Mouse (Mus musculus): ENCODE measurements around the gene Card14. TPM values are rescaled to one million over a fixed set of nuclear protein-coding genes. Genes with fewer than 3 reads are reported as not detected.
"Not testable (repeated sequence)": the region's sequence is repeated elsewhere in the genome, so short reads cannot be mapped to it uniquely, and the experiment has no call there.

Card14 gene
- total and polyA plus RNA-seq, 3 experiments, result 0.11 to 0.33 TPM; not detected in 1

DNA sequence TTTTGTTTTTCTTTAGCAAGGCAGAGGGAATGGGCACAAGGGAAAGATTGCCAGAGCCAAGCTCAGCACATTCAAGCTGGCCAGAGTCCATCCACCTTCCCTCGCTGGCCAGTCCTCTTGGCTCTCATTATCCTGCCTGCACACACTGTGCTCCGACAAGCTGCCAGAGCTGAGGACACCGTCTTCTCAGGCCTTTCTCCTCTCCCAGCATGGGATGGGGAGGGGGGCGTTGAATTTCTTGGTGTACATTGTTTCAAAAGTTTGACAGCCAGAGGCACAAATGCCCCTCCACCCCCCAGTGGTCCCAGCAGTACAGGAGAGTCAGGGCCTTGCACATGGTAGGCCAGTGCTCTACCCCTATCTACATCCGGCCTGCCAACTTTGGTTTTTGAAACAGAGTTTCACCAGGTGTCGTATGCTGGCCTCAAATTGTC lies 40.3 kb upstream of the Card14 start:
- peak overlapping the region; percentile 90 for H3K27ac ChIP-seq

DNA sequence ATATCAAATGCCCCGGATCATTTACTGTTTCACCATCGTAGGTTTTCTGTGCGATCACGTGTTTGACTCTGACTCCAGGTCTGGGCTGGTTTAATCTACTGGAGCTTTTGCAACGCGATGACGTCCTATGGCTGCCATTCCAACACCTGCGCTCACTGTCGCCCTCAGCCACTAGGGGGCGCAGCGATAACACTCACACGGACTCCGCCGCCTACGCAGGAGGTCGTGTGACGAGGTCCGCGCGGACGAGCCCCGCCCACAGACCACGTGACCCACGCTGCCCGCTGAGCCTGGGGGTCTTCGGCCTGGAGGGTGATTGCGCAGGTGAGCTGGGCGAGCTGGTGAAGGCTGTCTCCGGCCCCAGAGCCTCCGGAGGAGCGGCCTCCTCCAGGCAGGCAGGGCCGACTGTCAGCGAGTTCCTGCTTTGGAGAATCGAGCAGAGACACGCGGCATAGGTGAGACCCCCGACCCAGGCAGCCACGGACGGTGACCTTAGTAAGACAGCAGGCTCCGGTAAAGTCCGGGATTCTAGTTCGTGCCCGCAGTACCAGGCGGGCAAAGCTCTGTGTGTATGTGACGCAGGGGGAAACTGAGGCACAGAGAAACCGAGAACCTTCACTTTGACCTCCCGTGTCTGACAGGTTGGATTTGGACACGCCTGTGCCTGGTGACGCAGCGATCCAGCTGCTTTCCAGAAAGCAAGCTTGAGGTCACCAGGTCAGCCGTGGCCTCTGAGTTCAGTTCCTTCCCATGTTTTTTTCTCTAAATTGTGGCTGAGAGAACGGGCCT lies 39.6 kb upstream of the Card14 start, which contains the start of gene Gaa:
Gaa (plus strand) TSS at position 120 of the 789 bp plus-strand sequence.
- DNase-seq, result peak; percentile 94 to 95
- Histone ChIP-seq H3K36me3 (ENCODE audit: control insufficient read depth, insufficient read depth, low read length) (no peaks in the 10 kb centered on the region), H3K27me3 (ENCODE audit: control insufficient read depth, insufficient read depth, low read length) (no peaks in the 10 kb centered on the region), H3K79me2 (replicated peaks; ENCODE audit: control insufficient read depth, insufficient read depth, low read length) (no peaks in the 10 kb centered on the region), H3K9ac (ENCODE audit: low read depth, low read length) (peak within 1 kb of the TSS; percentile 81), H3K27ac (peak within 1 kb of the TSS; percentile 90), H3K4me3 (peak within 1 kb of the TSS; percentile 88), H3K4me1 (ENCODE audit: control insufficient read depth, insufficient read depth, low read length) (peaks cover 2% of the 10 kb centered on the region; the same call in 1 of the 2 replicates)
- WGBS, result 3% methylated on average over 52 of the region's 52 CpGs
- intact Hi-C loops (cut with DNase I), result no loop called here
- TF ChIP-seq EP300 (IDR thresholded peaks at IDR 0.05; ENCODE audit: insufficient read depth, low read depth, low read length) (peak; percentile 60; the same call in 1 of the 2 replicates), POLR2A (IDR thresholded peaks at IDR 0.05; ENCODE audit: insufficient read depth, low read depth, low read length) (peak; percentile 66), CTCF (IDR thresholded peaks at IDR 0.05) (no peak; the same call in 1 of the 2 replicates)

More for the DNA sequence above, 40.3 kb upstream of the Card14 start:
- Histone ChIP-seq H3K36me3 (ENCODE audit: control insufficient read depth, insufficient read depth, low read length) (no peaks in the 10 kb centered on the region), H3K27me3 (ENCODE audit: control insufficient read depth, insufficient read depth, low read length) (no peaks in the 10 kb centered on the region), H3K79me2 (replicated peaks; ENCODE audit: control insufficient read depth, insufficient read depth, low read length) (no peaks in the 10 kb centered on the region), H3K9ac (ENCODE audit: low read depth, low read length) (no peak overlapping the region), H3K4me1 (ENCODE audit: control insufficient read depth, insufficient read depth, low read length) (peaks cover 2% of the 10 kb centered on the region; the same call in 1 of the 2 replicates), H3K4me3 (no peak overlapping the region; the same call in 1 of the 2 replicates)
- WGBS, result 31% methylated on average over 6 of the region's 6 CpGs
- DNase-seq, result peak; percentile 49 to 59
- TF ChIP-seq CTCF (IDR thresholded peaks at IDR 0.05) (no peak), POLR2A (IDR thresholded peaks at IDR 0.05; ENCODE audit: insufficient read depth, low read depth, low read length) (no peak), EP300 (IDR thresholded peaks at IDR 0.05; ENCODE audit: insufficient read depth, low read depth, low read length) (no peak)
- intact Hi-C loops (cut with DNase I), result no loop called here

DNA sequence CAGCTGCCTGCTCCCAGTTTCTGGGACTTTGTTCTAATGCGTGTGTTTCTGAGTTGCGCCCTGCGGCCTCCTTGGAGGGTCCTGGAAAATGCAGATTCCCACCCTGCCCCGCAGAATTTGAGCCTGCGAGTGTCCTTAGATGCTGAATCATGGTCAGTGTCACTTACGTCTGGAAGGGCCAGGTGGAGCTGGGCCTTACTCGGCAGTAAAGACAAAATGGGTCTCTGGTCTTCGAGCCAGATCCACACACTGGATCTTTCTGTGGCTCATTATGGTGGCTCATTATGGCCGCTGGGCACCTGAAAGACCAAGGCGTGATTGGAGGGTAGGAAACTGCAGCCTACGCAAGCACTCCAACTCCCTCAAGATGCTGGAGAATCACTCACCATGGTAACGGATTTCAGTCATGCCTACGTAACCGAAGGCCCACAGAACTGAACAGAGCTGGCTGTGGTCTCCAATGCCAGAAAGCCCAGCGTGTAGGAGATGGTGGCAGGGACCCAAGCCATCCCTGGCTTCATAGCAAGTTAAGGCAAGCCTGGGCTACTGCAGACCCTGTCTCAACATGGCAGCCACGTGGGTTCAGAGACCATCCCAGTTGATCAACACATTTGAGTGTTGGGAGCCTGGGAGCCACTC lies 38.9 kb upstream of the Card14 start:
- 83% methylated on average over 16 of the region's 16 CpGs for WGBS

DNA sequence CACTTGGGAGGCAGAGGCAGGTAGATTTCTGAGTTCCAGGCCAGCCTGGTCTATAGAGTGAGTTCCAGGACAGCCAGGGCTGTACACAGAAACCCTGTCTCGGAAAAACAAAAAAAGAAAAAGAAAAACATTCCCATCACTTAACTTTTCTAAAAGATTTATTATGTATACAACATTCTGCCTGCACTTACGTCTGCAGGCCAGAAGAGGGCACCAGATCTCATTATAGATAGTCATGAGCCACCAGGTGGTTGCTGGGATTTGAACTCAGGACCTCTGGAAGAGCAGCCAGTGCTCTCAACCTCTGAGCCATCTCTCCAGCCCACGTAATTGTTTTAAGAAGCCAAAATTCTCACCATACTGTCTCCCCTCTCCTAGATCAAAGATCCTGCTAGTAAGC lies 35.1 kb upstream of the Card14 start:
- H3K27me3 ChIP-seq (ENCODE audit: control insufficient read depth, insufficient read depth, low read length); H3K9ac ChIP-seq (ENCODE audit: low read depth, low read length); intact Hi-C loops (cut with DNase I); H3K36me3 ChIP-seq (ENCODE audit: control insufficient read depth, insufficient read depth, low read length); H3K27ac ChIP-seq; DNase-seq; H3K4me1 ChIP-seq (ENCODE audit: control insufficient read depth, insufficient read depth, low read length); H3K4me3 ChIP-seq; H3K79me2 ChIP-seq (replicated peaks; ENCODE audit: control insufficient read depth, insufficient read depth, low read length): not testable (repeated sequence)
- WGBS, result 79% methylated on average over 3 of the region's 3 CpGs
- peak; percentile 70 for TF ChIP-seq CTCF (IDR thresholded peaks at IDR 0.05)

More for the DNA sequence above, 38.9 kb upstream of the Card14 start:
- H3K4me1 ChIP-seq (ENCODE audit: control insufficient read depth, insufficient read depth, low read length), result peaks cover 2% of the 10 kb centered on the region; the same call in 1 of the 2 replicates
- H3K9ac ChIP-seq (ENCODE audit: low read depth, low read length), result no peak overlapping the region
- no peaks in the 10 kb centered on the region for H3K79me2 ChIP-seq (replicated peaks; ENCODE audit: control insufficient read depth, insufficient read depth, low read length)
- no peak for DNase-seq
- TF ChIP-seq POLR2A (IDR thresholded peaks at IDR 0.05; ENCODE audit: insufficient read depth, low read depth, low read length), result no peak
- no peak for TF ChIP-seq CTCF (IDR thresholded peaks at IDR 0.05)
- TF ChIP-seq EP300 (IDR thresholded peaks at IDR 0.05; ENCODE audit: insufficient read depth, low read depth, low read length), result no peak
- H3K27me3 ChIP-seq (ENCODE audit: control insufficient read depth, insufficient read depth, low read length), result no peaks in the 10 kb centered on the region
- H3K36me3 ChIP-seq (ENCODE audit: control insufficient read depth, insufficient read depth, low read length), result no peaks in the 10 kb centered on the region
- H3K27ac ChIP-seq, result peak overlapping the region; percentile 90; the same call in 1 of the 2 replicates
- peak overlapping the region; percentile 88 for H3K4me3 ChIP-seq
- intact Hi-C loops (cut with DNase I), result no loop called here

DNA sequence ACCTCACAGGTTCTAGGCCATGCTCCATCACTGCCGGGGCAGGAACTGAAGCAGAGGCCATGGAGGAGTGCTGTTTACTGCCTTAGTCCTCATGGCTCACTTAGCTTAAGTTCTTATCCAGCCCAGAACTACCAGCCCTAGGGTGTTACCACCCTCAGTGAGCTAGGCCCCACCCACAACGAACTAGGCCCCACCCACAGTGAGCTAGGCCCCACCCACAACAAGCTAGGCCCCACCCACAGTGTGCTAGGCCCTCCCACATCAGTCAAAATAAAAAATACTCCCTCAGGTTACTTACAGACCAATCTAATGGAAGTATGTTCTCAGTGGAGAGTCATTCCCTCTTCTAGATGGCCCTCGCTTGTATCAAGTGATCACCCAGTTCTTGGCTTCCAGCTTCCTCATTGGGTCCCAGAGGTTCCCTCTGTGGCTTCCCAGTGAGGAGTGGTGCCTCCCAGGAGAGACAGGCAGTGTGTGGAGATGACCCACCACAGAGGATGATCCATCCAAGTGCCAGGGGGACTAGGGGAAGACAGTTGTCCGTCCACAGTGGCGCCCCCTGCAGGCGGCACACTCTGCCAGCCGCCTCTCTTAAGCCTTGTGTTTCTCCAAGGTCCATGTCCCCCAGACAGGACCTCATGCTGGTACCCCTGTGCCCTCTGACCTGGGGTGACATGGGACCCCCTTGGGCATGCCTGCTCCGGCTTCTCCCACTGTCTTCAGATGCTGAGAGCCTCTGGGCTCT lies 34.2 kb upstream of the Card14 start:
- Histone ChIP-seq H3K4me3 (no peak overlapping the region), H3K4me1 (ENCODE audit: control insufficient read depth, insufficient read depth, low read length) (no peaks in the 10 kb centered on the region), H3K9ac (ENCODE audit: low read depth, low read length) (no peak overlapping the region), H3K27ac (no peak overlapping the region), H3K79me2 (replicated peaks; ENCODE audit: control insufficient read depth, insufficient read depth, low read length) (no peaks in the 10 kb centered on the region), H3K36me3 (ENCODE audit: control insufficient read depth, insufficient read depth, low read length) (no peaks in the 10 kb centered on the region), H3K27me3 (ENCODE audit: control insufficient read depth, insufficient read depth, low read length) (no peaks in the 10 kb centered on the region)
- TF ChIP-seq CTCF (IDR thresholded peaks at IDR 0.05) (peak; percentile 52), EP300 (IDR thresholded peaks at IDR 0.05; ENCODE audit: insufficient read depth, low read depth, low read length) (no peak)
- 84% methylated on average over 8 of the region's 8 CpGs for WGBS
- intact Hi-C loops (cut with DNase I), result no loop called here
- DNase-seq, result no peak

All from heart, adult 2 months (tissue).